Mouse (Mus musculus): Measurements from ENCODE around the gene Ift57. TPM values are rescaled to one million over a fixed set of nuclear protein-coding genes. Genes with fewer than 3 reads are reported as not detected.

Ift57 gene
- total RNA-seq, 2 experiments from 2014 or later, result 29.9 to 30.6 TPM

DNA sequence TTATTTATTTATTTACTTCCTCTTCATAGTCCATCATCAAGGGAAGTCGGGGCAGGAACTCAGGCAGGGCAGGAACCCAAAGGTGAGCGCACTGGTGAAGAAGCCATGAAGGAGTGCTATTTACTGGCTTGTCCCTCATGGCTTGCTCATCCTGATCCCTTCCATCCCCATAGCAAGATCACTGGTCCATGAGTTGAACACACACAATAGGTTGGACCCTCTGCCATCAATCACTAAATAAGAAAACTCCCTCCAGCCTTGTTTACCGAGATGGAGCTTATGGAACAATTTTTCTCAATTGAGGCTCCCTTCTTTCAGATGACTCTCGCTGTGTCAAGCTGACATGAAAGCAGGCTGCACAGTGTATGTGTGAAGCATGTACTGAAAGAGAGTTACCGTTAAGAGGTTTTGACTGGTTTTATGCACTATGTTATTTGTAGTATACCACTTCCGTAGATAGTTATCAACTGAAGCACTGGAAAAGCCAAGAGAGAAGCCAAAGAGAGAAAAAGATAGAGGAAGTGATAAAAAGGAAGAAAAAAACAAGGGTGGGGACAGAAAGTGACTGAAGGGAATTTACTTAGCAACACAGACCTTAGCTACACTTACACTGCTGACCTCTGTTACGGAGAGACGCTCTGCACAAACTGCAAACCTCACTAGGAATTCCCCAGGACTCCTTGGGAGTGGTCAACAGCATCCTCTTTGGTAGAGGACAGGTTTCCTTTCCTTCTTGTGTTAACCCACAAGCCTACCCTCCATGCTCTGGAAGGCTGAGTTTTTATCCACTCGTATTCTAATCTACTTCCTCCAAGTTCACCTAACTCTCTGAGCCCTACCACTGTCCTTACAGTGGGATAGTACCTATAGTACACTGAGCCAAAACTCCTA is 91.8 kb downstream of the Ift57 start:
- no peak for DNase-seq (ENCODE audit: low spot score in 2 of 2)

DNA sequence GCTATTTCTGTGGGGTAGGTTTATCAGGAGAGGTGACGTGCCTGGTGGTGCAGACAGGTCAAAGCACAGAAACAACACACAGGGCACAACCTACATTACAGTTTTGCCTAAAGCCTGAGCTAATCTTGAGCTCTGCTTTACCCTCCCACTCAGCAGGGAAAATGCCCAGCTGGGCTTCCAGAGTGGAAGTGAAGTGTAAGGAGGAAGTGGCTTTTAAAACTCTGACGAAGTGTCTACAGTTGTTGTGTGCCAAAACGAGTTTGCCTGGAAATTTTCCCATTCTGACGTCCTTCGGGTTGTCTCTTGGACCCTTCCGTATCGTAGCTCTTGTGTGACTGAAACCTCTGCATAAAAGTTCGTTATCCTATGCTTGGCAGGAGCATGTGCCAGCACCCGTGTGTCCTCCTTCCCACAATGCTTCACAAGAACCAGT is 93.4 kb downstream of the Ift57 start:
- DNase-seq (ENCODE audit: low spot score in 2 of 2), result no peak

DNA sequence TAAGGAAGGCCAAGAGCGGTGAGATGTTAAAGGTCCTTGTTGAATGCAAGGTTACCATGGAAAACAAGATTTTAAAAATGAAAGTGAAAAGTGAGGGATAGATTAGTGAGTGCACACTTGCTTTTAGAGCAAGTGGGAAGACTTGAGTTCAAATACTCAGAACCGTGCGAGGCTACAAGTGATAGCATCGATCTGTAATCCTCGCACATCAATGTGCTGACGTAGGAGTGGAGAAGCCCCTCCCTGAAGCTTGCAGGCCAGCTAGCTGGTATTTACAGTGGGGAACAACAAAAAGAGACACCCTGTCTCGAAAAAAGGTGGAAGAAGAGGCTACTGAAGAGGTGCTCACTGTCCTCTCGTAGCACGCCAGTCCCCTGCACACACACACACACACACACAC is 94.6 kb downstream of the Ift57 start:
- DNase-seq (ENCODE audit: low spot score in 2 of 2), result no peak

DNA sequence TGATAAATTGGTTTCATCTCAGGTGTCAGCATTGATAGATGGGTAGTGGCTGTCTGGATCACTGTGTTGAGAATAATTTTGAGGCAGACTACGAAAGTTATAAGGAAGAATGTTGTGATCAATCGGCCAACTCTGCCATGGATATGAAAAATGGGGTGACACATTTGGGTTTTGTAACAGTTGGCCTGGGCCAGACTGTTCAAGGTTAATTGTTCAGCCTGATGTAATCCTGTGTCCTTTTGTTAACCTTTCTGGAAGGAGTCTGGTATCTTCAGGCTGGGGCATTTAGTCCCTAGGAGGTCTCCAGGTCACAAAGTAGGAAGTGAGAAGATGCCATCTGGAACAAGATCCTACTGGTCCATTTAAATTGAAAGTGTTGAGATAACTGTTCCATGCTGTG is 97.2 kb downstream of the Ift57 start:
- DNase-seq (ENCODE audit: low spot score in 2 of 2), result no peak

DNA sequence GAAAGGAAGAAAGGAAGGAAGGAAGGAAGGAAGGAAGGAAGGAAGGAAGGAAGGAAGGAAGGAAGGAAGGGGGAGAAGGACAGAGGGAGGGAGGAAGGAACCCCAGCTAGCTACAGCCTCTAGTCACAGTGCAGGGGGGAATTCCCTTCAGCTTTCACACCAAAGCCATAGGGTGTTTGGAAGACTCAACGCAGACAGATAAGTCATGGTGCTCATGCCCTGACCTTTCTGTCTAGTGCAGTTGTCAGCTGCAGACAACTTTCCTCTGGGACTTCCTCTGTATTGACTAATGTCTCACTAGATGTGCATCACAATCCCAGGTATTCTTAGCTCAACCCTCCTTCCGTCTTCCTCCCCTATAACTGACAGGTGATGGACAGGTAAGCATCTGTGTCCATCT is 97.9 kb downstream of the Ift57 start:
- DNase-seq (ENCODE audit: low spot score in 2 of 2), result no peak

DNA sequence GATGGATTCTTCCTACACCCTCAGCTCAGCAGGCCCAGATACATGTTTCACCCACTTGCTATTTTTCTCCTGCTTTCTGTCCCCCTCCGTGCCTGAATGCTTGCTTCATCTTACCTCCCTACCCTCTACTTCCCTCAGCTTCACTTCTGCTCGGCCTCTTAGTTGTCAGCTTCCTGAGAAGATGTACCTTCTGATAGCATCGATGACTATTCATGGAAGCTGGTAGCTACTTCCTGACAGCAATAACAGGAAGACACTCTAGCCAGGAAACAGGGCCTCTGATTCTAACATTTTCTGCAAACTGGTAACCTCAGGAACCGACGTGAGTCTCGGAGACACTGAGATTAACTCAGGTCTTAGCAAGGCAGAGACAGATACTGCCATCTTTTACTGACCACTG is 99.8 kb downstream of the Ift57 start:
- no peak for DNase-seq (ENCODE audit: low spot score in 2 of 2)

DNA sequence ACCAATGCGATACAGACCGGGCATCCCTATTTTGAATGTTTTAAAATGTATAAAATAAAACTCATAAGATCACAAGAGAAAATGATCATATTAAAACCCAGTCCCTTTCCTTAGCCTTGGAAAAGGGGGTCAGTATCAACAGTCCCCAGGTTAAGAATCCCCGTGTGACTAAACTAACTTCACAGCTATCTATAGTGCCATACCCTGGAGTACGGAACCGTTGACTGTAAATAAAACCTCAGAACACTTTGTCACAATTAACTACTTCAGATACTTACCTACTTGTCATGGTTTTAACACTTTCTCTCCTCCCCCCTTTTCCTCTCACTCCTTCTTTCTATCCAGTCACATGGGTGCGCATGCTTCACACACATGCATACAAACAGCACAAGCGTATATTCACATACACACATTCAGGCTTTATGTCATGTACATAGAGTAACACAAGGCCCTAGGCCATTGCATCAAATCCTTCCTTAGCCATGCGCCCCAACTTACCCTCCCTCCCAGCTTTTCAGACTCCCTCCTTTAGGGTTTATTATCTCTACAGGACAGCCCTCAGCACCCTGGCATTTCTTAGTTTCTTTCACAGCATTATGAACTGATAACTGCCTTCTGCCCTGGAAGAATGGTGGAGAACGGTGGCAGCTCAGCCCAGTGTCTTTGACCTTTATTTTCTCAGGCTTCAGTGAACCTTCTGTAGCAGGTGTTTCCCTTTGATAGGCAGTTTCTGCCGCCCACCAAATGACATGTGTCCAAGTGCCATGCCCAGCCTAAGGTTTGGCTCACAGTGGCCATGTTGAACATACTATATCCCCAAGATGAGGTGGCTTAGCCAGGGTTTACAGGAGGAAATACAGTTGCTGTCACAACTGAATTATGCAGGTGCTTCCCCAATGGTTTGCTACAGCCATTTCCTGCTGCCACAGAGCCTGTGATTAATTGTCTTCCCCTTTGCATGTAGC is 100.8 kb downstream of the Ift57 start, which contains the start of gene Cd47:
TSS of gene Cd47 (plus strand) at position 937 of the 965 bp plus-strand sequence.
- DNase-seq (ENCODE audit: low spot score in 2 of 2), result no peak

DNA sequence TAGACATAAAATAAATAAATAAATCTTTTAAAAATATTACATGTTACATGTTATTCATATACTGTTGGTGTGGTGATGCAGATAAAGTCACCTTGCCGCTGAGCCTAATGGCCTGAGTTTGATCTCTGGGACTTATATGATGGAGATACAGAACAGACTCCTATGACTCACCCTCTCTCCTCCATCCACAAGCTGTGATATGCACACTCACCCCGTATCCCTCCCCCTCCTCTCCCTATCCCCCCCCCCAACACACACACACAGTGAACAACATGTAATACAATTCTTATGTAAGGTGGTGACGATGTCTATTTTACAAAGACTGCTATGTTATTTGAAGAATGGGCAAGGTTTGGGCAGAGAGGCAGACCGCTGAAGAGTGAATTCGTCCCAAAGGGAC is 102.0 kb downstream of the Ift57 start:
- no peak for DNase-seq (ENCODE audit: low spot score in 2 of 2)

DNA sequence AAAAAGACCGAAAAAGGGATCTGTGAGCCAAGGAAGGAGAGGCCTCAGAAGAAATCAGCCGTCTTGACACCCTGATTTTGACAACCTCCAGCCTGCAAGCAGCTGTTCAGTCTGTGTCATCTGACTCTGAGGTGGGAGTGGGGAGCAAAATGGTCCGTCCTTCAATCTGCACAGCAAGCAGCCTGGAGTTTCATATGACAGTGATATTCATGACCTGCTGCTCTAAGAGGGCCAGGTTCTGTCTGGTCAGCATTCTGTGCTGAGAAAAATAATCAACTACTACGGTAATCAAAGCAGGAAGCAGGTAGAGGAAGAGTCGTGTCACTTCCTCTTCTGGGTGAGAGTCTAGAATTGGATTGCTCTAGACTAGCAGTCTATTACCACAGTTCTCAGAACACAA is 102.4 kb downstream of the Ift57 start:
- no peak for DNase-seq (ENCODE audit: low spot score in 2 of 2)

DNA sequence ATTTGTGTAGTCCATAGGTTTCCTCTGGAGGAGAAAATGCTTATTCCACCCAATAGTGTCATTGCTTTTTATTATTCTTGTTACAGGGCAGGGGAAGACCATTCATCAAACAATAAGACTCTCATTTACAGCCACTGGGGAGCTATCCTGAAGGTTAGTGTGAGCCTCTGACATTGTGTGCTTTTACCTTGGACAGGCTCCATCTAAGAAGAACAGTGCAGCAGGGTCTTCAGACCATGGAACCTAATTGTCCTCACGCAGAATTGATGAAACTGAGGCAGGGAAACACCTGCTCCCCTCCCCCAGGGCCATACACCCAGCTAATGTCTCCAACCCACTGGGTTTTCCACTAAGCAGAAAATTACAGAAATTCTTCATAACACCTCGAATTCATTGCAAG is 104.0 kb downstream of the Ift57 start:
- no peak for DNase-seq (ENCODE audit: low spot score in 2 of 2)

DNA sequence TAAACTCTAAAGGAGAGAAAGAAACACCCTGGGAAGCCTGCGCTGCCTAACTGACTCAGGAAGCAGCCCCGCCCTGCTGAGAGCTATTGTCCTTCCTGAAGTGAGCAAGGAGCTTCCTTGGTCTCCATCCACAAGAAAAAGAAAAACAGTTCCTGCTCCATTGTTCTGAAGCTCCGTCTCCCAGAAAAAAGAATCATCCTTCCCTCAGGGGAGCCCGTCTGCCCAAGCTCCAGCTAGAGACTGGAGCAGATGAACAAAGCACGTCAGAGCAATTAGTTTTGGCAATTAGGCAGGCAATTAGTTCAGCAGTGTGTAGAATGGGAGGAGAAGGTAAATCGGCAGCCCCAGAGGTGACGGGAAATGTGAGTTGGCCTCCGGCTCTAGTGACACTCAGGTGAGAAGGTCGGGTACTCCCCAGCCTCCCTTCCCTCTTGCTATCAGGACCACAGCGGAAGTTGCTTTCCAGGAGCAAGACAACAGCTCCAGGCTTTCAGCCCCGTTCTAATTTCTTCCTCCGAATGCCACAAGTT is 105.0 kb downstream of the Ift57 start:
- no peak for DNase-seq (ENCODE audit: low spot score in 2 of 2)

DNA sequence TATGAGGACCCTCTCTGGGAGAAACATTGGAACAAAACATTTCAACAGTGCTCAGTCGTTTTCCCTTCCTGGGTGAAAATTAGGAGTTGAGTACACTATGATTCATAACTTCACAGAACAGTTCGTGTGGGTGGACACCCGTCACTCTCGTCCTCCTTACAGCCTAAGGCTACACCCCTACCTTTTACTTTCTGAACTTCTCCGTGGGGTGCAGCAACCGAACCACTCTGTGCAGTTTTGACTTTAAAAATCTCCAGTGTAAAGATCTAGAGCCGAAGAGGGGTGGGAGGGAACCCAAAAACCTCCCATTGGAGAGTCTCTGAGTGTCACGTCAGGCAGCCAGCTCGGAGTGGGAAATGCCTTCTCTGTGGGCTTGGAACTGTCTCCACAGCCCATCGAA is 107.9 kb downstream of the Ift57 start:
- DNase-seq (ENCODE audit: low spot score in 2 of 2), result no peak

DNA sequence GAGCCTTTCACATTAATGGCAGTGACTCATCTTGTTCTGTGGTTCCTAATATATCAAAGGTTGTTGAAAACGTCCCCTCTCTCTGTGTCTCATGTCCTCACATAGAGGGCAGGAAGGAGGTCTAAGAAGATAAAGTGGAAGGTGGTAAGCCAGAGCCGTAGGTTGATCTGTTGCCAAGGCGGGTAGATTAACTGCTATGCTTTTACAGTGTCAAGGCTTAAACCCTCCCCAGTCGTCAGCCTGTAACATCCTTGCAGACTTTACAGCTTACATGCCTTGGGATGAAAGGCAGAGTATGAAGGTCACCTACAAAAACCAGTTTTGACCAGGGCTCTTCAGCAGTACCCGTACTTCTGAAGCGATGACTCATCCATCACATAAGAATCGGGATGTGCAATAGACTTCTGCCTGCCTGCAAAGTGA is 108.4 kb downstream of the Ift57 start:
- DNase-seq (ENCODE audit: low spot score in 2 of 2), result no peak

DNA sequence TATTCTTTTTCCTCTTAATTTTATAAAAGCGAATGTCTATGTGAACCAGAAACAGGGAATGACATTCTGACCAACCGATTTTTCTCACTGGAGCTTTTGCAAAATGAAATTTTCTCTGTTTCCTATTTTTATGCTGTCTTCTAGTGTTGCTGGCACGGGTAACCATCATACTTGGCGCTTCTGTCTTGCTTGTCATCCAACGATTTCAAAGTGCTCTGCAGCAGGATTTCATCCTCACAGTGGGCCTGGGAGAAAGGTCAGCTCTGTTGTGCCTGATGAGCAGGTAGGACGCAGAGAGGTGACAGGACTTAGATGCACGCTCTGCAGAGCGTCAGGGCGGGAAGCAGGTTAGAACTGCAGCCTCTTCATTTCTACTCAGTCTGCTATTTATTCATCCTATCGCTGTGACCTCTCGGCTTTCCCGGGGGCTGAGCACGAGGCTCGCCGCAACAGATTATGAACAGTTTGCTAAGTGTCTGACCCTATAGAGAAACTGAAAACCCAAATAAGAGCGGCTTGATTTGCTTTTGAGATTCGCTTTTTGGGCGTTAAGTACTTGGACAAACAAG is 108.9 kb downstream of the Ift57 start:
- no peak for DNase-seq (ENCODE audit: low spot score in 2 of 2)

DNA sequence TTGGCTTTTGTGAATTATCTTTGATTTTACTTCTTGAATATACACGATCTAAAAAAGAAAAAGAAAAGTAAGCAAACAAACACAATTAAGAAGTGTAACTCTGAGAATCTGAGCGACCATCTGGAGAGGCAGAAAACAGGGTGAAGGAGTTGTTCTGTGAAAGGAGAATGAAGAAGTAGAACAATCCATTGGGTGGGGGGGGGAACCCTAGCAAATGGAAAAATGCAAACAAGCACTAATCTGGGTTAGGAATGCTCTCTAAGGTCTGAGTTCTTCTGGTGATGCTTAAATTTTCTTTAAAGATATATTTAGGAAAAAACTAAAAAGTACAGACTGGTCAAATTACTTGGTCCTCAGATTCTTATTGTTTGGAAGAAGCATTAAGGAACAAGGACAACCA is 112.9 kb downstream of the Ift57 start:
- no peak for DNase-seq (ENCODE audit: low spot score in 2 of 2)

DNA sequence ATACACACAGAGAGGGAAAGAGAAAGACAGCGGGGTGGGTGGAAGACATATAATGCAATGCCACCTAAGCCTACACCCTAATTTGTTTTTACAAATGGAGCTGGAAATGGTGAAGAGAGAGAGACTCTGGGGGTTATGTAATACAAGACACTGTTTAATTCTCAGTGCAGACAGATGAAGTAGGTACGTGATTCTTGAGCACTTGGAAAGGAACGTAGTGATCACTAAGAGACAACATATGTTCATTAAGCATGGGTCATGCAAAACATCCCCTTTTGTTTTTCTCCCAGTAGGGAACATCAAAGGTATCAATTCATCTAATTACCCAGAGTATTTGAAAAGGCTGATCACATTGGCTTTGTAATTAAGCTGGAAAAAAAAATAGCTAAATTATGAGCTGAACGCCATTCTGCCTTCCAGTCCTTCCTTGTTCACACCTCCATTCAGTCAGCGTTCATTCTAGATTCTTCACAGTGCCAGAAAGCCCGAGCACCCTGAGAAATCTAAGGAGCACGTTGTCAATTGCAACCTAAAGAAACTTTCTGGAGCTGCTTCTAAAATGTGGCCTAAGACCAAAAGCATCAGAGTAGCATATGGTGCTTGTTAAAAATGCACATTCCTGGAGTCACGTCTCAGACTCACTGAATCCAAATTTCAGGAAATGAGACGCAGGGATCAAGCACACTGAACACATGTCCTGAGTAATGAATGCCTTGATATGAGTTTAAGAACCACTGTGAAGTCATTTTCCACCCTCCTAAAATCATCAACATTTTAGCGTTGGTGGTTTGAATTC is 114.0 kb downstream of the Ift57 start:
- no peak for DNase-seq (ENCODE audit: low spot score in 2 of 2)

DNA sequence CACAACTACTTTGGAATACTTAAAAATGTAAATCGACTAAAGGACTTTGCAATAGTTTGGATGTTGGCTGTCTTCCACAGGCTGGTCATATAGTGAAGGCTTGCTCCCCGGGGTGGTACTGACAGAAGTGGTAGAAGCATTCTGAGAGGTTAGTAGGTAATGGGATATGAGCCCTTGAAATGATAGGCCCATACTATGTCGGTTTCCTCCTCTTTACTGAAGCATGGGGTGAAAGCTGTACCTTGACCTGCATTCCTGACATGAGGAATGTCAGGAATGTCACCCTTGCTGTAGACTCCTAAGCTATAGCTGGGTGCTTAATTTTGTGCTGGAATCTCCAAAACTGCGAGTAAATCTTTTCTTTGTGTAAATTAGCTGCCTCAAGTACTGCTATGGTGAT is 115.4 kb downstream of the Ift57 start:
- DNase-seq (ENCODE audit: low spot score in 2 of 2), result no peak

All from adrenal gland, postnatal 4 days (tissue).